Mouse (Mus musculus): Measurements from ENCODE around the gene Washc2. TPM values are rescaled to one million over a fixed set of nuclear protein-coding genes. Genes with fewer than 3 reads are reported as not detected.
"Not testable (repeated sequence)": the region's sequence is repeated elsewhere in the genome, so short reads cannot be mapped to it uniquely, and the experiment has no call there.

Washc2 gene
- total RNA-seq (2017), result 51.1 and 55.5 TPM in 2 replicates

DNA sequence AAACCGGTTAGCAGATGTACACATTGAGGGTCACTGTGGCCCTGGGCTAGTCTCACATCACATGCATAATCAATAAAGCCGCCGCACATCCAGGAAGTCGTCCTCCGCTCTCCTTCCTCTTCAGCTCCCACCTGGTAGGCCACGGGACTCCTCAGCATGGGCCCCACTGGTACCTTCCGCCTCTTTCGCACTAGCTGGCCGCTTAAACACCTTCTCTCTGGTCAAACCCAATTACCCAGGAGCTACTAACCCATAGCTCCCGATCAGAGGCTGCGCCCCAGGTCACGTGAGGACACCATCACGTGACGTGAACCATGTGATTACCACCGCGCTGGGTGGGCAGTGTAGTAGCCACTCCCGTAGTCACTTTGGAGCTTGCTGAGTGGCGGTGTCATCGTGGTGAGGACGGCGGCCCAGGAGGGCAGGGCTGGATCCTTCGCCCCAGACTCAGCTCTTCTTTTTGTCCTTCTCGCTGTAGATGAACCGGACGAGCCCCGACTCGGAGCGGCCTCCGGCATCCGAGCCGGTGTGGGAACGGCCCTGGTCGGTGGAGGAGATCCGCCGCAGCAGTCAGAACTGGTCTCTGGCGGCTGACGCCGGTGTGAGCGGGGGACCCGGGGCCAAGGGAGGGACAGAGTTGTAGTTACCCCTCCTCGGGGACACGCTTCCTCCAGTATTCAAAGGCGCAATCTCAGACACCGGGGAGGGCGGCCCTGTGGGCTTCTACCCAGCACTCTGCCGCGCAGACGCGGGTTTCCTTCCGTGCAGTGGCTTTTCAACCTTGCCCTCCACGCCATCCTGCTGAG, at the start of gene Washc2:
Washc2 (plus strand) TSS at position 310 of the 806 bp plus-strand sequence.
- peak; percentile 89 to 94 for ATAC-seq (replicated peaks in 1 of 2; ENCODE audit: insufficient read depth in 1 of 2, low FRiP score in 2 of 2, low TSS enrichment in 1 of 2, low read depth in 1 of 2, poor library complexity in 2 of 2, severe bottlenecking in 2 of 2)

GRCm38 (mm10) chr6:116166383-116166782, 41.5 kb upstream of the Washc2 start:
- no peak for ATAC-seq (replicated peaks in 1 of 2; ENCODE audit: insufficient read depth in 1 of 2, low FRiP score in 2 of 2, low TSS enrichment in 1 of 2, low read depth in 1 of 2, poor library complexity in 2 of 2, severe bottlenecking in 2 of 2)

GRCm38 (mm10) chr6:116173511-116174099, 34.2 kb upstream of the Washc2 start:
- ATAC-seq (replicated peaks in 1 of 2; ENCODE audit: insufficient read depth in 1 of 2, low FRiP score in 2 of 2, low TSS enrichment in 1 of 2, low read depth in 1 of 2, poor library complexity in 2 of 2, severe bottlenecking in 2 of 2), result peak; percentile 71 to 76

DNA sequence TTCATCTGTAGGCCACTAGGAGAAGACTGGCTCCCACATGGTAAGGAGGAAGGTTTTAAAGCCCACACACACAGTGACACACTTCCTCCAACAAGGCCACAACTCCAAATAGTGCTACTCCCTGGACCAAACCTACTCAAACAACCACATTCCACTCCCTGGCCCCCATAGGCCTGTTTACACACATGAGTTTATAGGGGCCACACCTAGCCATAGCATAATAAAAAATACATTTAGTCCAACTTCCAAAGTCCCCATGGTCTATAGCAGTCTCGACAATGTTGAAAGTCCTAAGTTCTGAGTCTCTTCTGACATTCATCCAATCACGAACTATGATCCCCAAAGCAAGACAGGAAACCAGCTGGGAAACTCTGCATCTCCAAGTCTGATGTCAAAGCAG, 29.5 kb upstream of the Washc2 start:
- ATAC-seq (replicated peaks in 1 of 2; ENCODE audit: insufficient read depth in 1 of 2, low FRiP score in 2 of 2, low TSS enrichment in 1 of 2, low read depth in 1 of 2, poor library complexity in 2 of 2, severe bottlenecking in 2 of 2), result no peak

DNA sequence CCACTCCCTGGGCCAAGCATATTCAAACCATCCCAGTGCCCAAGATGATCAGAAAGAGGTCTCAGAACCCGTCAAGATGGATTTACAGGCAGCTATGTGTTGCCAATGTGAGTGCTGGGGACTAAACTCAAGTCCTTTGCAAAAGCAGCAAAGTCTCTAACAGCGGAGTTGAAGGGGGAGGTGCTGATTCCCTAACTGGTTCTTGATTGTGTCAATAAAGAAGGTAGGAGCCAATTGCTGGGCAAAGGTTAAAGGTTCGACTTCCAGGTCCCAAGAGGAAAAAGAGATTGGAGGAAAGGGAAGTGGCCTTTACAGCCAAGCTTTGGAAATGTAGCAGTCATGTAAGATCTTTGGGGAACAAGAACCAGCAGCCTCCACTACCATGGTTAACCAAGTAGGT, 27.1 kb upstream of the Washc2 start:
- ATAC-seq (replicated peaks in 1 of 2; ENCODE audit: insufficient read depth in 1 of 2, low FRiP score in 2 of 2, low TSS enrichment in 1 of 2, low read depth in 1 of 2, poor library complexity in 2 of 2, severe bottlenecking in 2 of 2), result no peak

DNA sequence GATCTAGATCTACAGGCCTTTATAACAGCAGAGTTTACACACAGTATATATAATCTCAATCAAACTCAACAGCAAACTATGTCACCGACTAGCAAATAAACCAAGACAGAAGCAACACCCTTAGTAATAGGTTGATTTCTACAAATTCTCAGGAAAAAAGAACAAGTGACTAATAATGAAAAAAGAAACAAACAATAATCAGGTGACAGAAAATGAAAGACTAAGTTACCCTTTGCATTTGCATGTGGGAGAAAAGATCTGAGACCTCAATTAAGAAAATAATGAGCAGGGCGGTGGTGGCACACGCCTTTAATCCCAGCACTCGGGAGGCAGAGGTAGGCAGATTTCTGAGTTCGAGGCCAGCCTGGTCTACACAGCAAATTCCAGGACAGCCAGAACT, 24.3 kb upstream of the Washc2 start:
- no peak for ATAC-seq (replicated peaks in 1 of 2; ENCODE audit: insufficient read depth in 1 of 2, low FRiP score in 2 of 2, low TSS enrichment in 1 of 2, low read depth in 1 of 2, poor library complexity in 2 of 2, severe bottlenecking in 2 of 2)

- peak in 1 of 2 experiments; percentile 45; a peak in 1 of 4 replicates for ATAC-seq (replicated peaks in 1 of 2; ENCODE audit: insufficient read depth in 1 of 2, low FRiP score in 2 of 2, low TSS enrichment in 1 of 2, low read depth in 1 of 2, poor library complexity in 2 of 2, severe bottlenecking in 2 of 2)
These were observed 21.4 kb upstream of the Washc2 start for GRCm38 (mm10) chr6:116186485-116186884.

GRCm38 (mm10) chr6:116189417-116189816, 18.4 kb upstream of the Washc2 start:
- no peak for ATAC-seq (replicated peaks in 1 of 2; ENCODE audit: insufficient read depth in 1 of 2, low FRiP score in 2 of 2, low TSS enrichment in 1 of 2, low read depth in 1 of 2, poor library complexity in 2 of 2, severe bottlenecking in 2 of 2)

DNA sequence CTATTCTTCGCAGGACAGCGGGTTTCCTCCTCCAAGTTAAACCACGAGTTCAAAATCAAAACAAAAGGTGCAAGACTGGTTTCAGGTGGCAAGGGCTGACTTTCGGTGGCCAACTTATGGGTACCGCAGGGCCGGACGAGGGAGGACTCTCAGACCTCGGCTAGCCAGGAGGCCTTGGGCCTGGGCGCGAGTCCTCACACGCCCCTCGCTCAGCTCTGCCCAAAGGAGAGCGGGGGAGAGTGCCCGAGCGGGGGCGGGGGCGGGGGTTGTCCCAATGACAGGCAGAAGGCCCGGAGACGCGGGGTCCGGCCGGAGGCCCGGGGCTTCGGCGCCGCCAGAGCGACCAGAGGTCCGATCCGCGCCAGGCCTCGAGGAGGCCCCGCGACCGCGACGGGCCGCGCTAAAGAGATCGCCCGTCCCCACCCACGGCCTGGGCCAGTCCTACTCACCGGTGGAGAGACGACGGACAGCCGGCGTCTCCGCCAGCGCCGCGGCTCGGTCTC, 15.0 kb upstream of the Washc2 start:
- ATAC-seq (replicated peaks in 1 of 2; ENCODE audit: insufficient read depth in 1 of 2, low FRiP score in 2 of 2, low TSS enrichment in 1 of 2, low read depth in 1 of 2, poor library complexity in 2 of 2, severe bottlenecking in 2 of 2), result 0 out of 4 replicates have a peak, but pooled peaks have one; percentile 15 to 20

DNA sequence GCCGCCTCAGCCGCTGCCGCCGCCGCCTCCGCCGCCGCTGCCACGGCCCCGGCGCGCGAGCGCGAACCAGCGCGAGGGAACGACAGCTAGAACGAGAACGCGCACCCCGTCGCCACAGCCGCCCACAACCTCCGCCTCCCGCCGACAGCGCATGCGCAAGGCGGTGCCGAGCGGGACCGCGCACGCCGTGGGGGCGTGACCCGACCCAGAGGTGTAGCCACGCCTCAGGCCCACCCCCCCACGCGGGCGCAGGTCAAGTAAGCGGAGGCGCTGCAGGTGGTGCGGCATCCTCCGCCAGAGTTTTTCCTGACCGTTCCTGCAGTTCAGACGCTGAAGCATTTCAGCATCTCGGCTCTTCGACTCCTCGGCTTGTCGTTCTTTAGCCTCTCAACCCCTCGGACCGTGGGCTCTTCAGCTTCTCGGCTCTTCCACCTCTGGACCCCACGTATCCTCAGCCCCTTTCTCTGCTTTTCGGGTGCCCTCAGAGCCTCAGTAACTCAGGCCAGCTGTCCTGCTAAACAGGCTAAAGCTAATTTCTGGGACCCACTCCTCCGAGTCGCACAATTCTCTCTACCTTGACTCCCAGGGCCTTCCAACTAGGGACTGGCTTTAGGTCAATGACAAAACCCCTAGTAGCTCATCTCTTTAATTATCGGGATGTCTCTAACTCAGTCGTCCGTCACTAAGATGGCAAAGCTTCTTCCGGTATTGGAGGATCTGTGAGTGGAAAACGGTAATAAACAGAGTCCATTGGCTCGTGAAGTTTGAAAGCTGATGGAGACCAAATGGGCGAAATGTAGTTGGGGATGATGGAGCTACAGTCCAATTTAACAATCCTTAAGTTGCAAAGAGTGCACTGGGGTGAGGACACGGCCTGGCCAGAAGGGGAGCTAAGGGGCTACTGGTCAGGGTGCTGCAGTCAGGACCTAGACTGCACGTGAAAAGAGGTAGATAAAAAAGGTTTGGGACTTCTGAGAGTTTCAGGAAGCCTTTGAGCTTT, 14.1 kb upstream of the Washc2 start, which contains the start of gene Tmcc1:
Tmcc1 (minus strand) TSS at position 93 of the 1,000 bp plus-strand sequence.
- ATAC-seq (replicated peaks in 1 of 2; ENCODE audit: insufficient read depth in 1 of 2, low FRiP score in 2 of 2, low TSS enrichment in 1 of 2, low read depth in 1 of 2, poor library complexity in 2 of 2, severe bottlenecking in 2 of 2), result peak; percentile 86 to 92

- no peak for ATAC-seq (replicated peaks in 1 of 2; ENCODE audit: insufficient read depth in 1 of 2, low FRiP score in 2 of 2, low TSS enrichment in 1 of 2, low read depth in 1 of 2, poor library complexity in 2 of 2, severe bottlenecking in 2 of 2)
These were observed 12.0 kb upstream of the Washc2 start for GRCm38 (mm10) chr6:116195811-116196210.

- ATAC-seq (replicated peaks in 1 of 2; ENCODE audit: insufficient read depth in 1 of 2, low FRiP score in 2 of 2, low TSS enrichment in 1 of 2, low read depth in 1 of 2, poor library complexity in 2 of 2, severe bottlenecking in 2 of 2), result peak; percentile 65 to 75
These were observed 9.7 kb upstream of the Washc2 start for GRCm38 (mm10) chr6:116198173-116198572.

DNA sequence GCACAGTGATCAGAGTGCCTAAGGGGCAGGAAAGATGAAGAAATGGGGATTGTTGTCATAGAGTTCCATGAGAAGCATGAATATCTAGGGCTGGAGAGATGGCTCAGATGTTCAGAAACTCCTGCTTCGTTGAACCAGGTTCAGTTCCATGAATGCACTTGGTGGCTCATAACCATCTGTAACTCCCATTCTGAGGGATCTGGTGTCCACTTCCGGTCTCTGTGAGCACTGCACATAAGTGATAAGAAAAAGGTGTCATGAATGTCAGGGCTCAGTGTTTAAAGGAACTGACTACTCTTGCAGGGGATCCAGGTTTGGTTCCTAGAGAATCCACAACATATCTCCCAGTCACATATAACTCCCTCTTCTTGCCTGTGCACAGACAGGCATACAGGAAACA, 8.2 kb upstream of the Washc2 start:
- ATAC-seq (replicated peaks in 1 of 2; ENCODE audit: insufficient read depth in 1 of 2, low FRiP score in 2 of 2, low TSS enrichment in 1 of 2, low read depth in 1 of 2, poor library complexity in 2 of 2, severe bottlenecking in 2 of 2), result no peak

- ATAC-seq (replicated peaks in 1 of 2; ENCODE audit: insufficient read depth in 1 of 2, low FRiP score in 2 of 2, low TSS enrichment in 1 of 2, low read depth in 1 of 2, poor library complexity in 2 of 2, severe bottlenecking in 2 of 2), result peak in 1 of 2 experiments; percentile 64; a peak in 1 of 4 replicates
These were observed 19.9 kb downstream of the Washc2 start for GRCm38 (mm10) chr6:116227767-116228166.

DNA sequence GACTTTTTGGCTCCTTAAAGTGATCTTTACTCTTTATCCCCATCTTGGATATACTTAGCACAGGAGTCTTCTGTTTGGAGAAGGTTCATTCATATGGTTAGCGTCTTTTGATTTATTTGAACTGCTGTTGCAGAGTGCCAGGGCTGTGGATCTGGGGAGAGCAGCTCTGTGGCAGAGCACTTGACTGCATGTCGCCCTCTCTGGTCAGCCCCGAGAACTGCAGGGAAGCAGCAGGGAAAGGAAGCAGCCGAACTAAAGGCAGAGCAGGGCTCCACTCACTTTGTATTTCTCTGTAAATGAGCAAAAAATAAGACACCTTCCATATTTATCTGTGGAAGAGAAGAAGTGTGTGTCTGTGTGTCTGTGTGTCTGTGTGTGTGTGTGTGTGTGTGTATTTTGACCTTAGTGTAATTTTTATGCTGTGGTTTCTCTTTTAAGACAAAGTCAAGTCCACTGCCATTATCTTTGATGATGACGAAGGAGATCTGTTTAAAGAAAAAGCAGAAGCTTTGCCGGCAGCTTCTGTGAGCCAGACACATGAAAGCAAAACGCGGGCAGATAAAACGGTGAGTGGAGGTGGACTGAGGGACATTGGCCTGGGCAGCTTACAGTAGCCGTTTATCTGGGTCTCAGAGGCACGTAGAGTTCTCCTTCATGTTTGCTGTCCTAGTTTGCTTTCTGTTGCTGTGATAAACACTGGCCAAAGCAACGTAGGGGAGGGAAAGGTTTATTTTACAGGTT, 21.1 kb downstream of the Washc2 start:
- ATAC-seq (replicated peaks in 1 of 2; ENCODE audit: insufficient read depth in 1 of 2, low FRiP score in 2 of 2, low TSS enrichment in 1 of 2, low read depth in 1 of 2, poor library complexity in 2 of 2, severe bottlenecking in 2 of 2), result peak; percentile 81 to 92

DNA sequence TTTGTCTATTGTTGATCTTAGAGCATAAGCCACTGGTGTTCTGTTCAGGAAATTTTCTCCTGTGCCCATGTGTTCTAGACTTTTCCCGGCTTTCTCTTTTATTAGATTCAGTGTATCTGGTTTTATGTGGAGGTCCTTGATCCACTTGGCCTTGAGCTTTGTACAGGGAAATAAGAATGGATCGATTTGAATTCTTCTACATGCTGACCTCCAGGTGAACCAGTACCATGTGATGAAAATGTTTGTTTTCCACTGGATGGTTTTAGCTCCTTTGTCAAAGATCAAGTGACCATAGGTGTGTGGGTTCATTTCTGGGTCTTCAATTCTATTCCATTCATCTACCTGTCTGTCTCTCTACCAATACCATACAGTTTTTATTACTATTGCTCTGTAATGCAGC, 27.0 kb downstream of the Washc2 start:
- not testable (repeated sequence) for ATAC-seq (replicated peaks in 1 of 2; ENCODE audit: insufficient read depth in 1 of 2, low FRiP score in 2 of 2, low TSS enrichment in 1 of 2, low read depth in 1 of 2, poor library complexity in 2 of 2, severe bottlenecking in 2 of 2)

DNA sequence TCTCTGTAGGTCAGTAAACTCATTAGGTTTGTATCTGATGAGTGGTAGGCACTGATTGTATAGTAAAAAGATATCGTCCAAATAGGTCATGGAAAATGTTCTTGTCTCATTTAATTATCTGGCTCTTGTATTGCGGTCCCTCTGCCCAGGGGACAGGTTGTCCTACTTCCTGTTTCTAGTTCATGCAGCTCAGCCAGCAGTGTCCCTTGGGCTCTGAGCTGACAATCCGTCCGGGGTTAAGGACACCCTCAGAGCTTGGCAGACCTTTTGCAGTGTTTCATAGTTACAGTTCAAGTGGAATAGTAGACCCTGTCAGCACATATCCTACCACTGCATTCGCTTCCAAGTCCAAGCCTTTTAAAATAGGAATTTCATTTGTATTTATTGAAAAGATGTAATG, 27.5 kb downstream of the Washc2 start:
- no peak for ATAC-seq (replicated peaks in 1 of 2; ENCODE audit: insufficient read depth in 1 of 2, low FRiP score in 2 of 2, low TSS enrichment in 1 of 2, low read depth in 1 of 2, poor library complexity in 2 of 2, severe bottlenecking in 2 of 2)

Measured in hematopoietic stem cell, adult 5-6 weeks (primary cell).